Mouse (Mus musculus): Measurements from ENCODE around the gene Scgb3a1. TPM values are rescaled to one million over a fixed set of nuclear protein-coding genes. Genes with fewer than 3 reads are reported as not detected.

Gene Scgb3a1
- polyA plus RNA-seq, 1 experiment, result 0.26 TPM

GRCm38 (mm10) chr11:49658791-49659469 lies 4.5 kb upstream of the Scgb3a1 start:
- no peak for DNase-seq (ENCODE audit: low spot score)

GRCm38 (mm10) chr11:49659470-49659799 lies 4.0 kb upstream of the Scgb3a1 start:
- DNase-seq (ENCODE audit: low spot score), result no peak

- no peak for DNase-seq (ENCODE audit: low spot score)
These were observed 1.1 kb upstream of the Scgb3a1 start for GRCm38 (mm10) chr11:49662292-49662780.

GRCm38 (mm10) chr11:49664262-49665140 lies 1.1 kb downstream of the Scgb3a1 start:
- DNase-seq (ENCODE audit: low spot score), result no peak

GRCm38 (mm10) chr11:49665462-49665861 lies 2.1 kb downstream of the Scgb3a1 start:
- DNase-seq (ENCODE audit: low spot score), result no peak

- DNase-seq (ENCODE audit: low spot score), result no peak
These were observed 10.0 kb downstream of the Scgb3a1 start for GRCm38 (mm10) chr11:49673433-49673832.

GRCm38 (mm10) chr11:49684237-49684973 lies 21.0 kb downstream of the Scgb3a1 start:
- no peak for DNase-seq (ENCODE audit: low spot score)

- no peak for DNase-seq (ENCODE audit: low spot score)
These were observed 31.6 kb downstream of the Scgb3a1 start for GRCm38 (mm10) chr11:49695013-49695412.

GRCm38 (mm10) chr11:49695695-49696094 lies 32.3 kb downstream of the Scgb3a1 start:
- DNase-seq (ENCODE audit: low spot score), result no peak

- no peak for DNase-seq (ENCODE audit: low spot score)
These were observed 33.1 kb downstream of the Scgb3a1 start for GRCm38 (mm10) chr11:49696472-49696871.

- no peak for DNase-seq (ENCODE audit: low spot score)
These were observed 34.4 kb downstream of the Scgb3a1 start for GRCm38 (mm10) chr11:49697779-49698178.

GRCm38 (mm10) chr11:49699079-49699478 lies 35.7 kb downstream of the Scgb3a1 start:
- no peak for DNase-seq (ENCODE audit: low spot score)

- no peak for DNase-seq (ENCODE audit: low spot score)
These were observed 38.6 kb downstream of the Scgb3a1 start for GRCm38 (mm10) chr11:49702014-49702413.

- no peak for DNase-seq (ENCODE audit: low spot score)
These were observed 41.4 kb downstream of the Scgb3a1 start for GRCm38 (mm10) chr11:49704804-49705203.

- DNase-seq (ENCODE audit: low spot score), result no peak
These were observed 44.4 kb downstream of the Scgb3a1 start for GRCm38 (mm10) chr11:49707834-49708233.

- DNase-seq (ENCODE audit: low spot score), result no peak
These were observed 47.3 kb downstream of the Scgb3a1 start for GRCm38 (mm10) chr11:49710664-49711063.

- DNase-seq (ENCODE audit: low spot score), result peak; percentile 41
These were observed 48.7 kb downstream of the Scgb3a1 start for GRCm38 (mm10) chr11:49711981-49712554.

- peak; percentile 96 for DNase-seq (ENCODE audit: low spot score)
These were observed 49.3 kb downstream of the Scgb3a1 start, which contains the start of gene Cnot6 for GRCm38 (mm10) chr11:49712555-49713335. TSS of gene Cnot6 (minus strand) at chr11:49712723.

GRCm38 (mm10) chr11:49713336-49714334 lies 50.2 kb downstream of the Scgb3a1 start:
- no peak for DNase-seq (ENCODE audit: low spot score)

Data from urinary bladder, adult 2 months (tissue).